Mouse (Mus musculus): Measurements from ENCODE around the gene Il9r. TPM values are rescaled to one million over a fixed set of nuclear protein-coding genes. Genes with fewer than 3 reads are reported as not detected.

Gene Il9r
- polyA plus RNA-seq, 1 experiment from 2014 or later: 0.21 TPM

DNA sequence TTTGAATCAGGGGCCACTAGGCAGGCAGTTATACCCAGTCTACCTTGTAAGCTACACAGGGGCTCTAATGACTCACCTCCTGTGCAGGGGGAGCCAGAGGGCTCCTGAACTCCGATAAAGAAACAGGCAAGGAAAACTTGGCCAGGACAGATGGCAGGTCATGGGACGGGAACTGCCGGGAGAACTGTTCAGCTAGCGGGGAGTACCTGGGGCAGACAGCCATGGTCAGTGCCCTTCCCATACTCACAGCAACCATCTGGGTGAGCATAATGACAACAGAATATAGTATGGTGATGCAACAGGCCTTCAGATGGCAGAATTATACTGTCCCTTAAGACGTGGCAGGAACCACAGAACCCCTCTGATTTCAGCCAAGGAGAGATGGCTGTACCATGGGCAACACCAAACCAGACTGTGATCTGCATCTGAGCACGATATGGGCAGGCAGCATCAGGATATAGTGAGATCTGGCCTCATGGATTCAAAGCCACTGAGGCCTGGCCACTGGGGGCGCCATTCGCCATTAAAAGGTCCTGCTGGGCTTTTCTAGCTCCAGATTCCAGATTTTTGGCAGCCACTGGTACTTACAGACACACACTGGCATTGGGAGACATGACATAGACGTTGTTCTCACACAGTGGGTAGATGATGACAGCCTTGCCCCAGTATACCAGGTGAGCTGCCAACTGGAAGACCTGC is 36.8 kb upstream of the Il9r start:
- no peak overlapping the region for H3K9ac ChIP-seq (replicated peaks)
- H3K27me3 ChIP-seq: no peaks in the 10 kb centered on the region
- H3K36me3 ChIP-seq: peaks cover 82% of the 10 kb centered on the region
- ATAC-seq (ENCODE audit: insufficient number of reproducible peaks, insufficient read depth, low FRiP score, low TSS enrichment, low read depth): no peak
- H3K9me3 ChIP-seq: no peaks in the 10 kb centered on the region
- 59% methylated on average over 9 of the region's 9 CpGs for WGBS
- no peak overlapping the region for H3K4me3 ChIP-seq (replicated peaks)
- H3K27ac ChIP-seq: no peak overlapping the region; the same call in 1 of the 2 replicates
- H3K4me1 ChIP-seq (replicated peaks): no peaks in the 10 kb centered on the region
- no peak overlapping the region for H3K4me2 ChIP-seq

DNA sequence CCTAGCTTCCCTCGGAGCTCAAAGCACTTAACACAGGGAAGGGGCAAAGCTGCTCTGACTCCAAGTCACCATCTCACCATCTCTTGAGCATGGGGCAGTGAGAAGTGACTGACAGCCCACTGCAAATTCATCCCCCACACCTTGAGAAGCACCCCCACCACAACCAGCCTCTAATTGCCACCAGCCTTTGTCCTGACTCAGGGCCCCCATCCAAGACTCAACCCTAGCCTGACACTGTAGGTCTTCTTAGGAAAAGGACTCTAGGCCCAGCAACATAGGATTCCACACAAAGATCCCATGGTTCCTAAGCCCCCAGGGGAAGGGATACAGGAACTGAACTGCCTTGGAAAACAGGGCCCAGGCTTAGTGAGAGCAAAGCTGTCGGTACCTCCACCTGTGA is 36.1 kb upstream of the Il9r start:
- H3K4me3 ChIP-seq (replicated peaks): no peak overlapping the region
- no peaks in the 10 kb centered on the region for H3K27me3 ChIP-seq
- no peaks in the 10 kb centered on the region for H3K4me1 ChIP-seq (replicated peaks)
- WGBS: 79% methylated on average over 2 of the region's 2 CpGs
- H3K4me2 ChIP-seq: no peak overlapping the region
- H3K9me3 ChIP-seq: no peaks in the 10 kb centered on the region
- no peak overlapping the region for H3K27ac ChIP-seq
- peaks cover 82% of the 10 kb centered on the region for H3K36me3 ChIP-seq
- no peak for ATAC-seq (ENCODE audit: insufficient number of reproducible peaks, insufficient read depth, low FRiP score, low TSS enrichment, low read depth)
- H3K9ac ChIP-seq (replicated peaks): no peak overlapping the region

DNA sequence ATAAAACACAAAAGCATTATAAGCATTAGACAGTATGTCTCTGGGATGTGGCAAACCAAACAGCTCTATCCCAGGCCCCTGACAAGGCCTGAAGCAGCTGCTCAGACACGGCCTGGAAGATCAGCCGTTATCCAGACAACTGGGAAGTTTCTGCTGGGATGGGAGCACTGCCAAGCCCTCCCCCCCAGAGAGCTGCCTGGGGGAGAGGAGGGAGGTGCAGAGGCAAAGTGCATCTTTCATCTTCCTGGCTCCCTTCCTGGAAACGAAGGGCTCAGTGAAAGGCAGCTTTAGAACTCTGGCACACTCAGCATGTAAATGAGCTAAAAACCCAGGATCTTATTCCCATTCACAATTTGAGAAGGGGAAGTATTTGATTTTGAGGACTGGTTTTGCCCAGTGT is 35.6 kb upstream of the Il9r start:
- H3K9ac ChIP-seq (replicated peaks): no peak overlapping the region
- H3K27me3 ChIP-seq: no peaks in the 10 kb centered on the region
- no peak for ATAC-seq (ENCODE audit: insufficient number of reproducible peaks, insufficient read depth, low FRiP score, low TSS enrichment, low read depth)
- no peak overlapping the region for H3K4me2 ChIP-seq
- WGBS: 71% methylated on average over 3 of the region's 3 CpGs
- no peak overlapping the region for H3K27ac ChIP-seq
- no peak overlapping the region for H3K4me3 ChIP-seq (replicated peaks)
- peaks cover 82% of the 10 kb centered on the region for H3K36me3 ChIP-seq
- no peaks in the 10 kb centered on the region for H3K4me1 ChIP-seq (replicated peaks)
- no peaks in the 10 kb centered on the region for H3K9me3 ChIP-seq

DNA sequence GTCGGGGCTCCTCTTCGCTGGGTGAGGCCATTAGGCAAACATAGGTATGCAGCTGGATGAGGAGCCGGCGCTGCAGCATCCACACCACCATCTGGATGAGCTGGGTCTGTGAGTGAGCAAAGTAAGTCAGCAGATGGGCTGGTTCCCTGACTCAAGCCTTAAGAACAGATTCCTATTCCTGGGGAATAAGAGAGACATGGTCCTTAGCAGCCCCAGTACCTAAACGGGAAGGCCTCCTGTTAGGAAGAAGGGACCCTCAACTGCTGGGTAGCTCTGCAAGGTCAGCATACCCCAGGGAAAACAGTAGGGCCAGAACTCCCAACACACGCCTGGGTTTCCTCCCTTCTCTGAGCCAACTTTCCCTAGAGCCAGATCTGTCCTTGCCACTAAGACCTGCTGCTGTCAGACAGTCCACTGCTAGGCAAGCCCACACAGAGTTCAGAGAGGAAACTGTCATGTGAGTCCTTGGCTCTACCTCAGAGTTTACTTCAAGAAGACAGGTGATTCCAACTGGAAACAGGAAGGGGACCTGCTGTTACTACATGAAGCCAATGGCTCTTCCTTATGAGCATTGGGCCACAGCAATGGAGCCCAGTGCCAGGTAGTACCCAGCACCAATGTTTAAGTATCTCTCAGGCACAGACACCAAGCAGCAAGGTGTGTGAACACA is 34.9 kb upstream of the Il9r start:
- no peak for ATAC-seq (ENCODE audit: insufficient number of reproducible peaks, insufficient read depth, low FRiP score, low TSS enrichment, low read depth)
- Histone ChIP-seq H3K9me3 (no peaks in the 10 kb centered on the region), H3K36me3 (peaks cover 82% of the 10 kb centered on the region), H3K4me3 (replicated peaks) (no peak overlapping the region), H3K4me2 (no peak overlapping the region), H3K27ac (no peak overlapping the region), H3K4me1 (replicated peaks) (no peaks in the 10 kb centered on the region), H3K9ac (replicated peaks) (no peak overlapping the region), H3K27me3 (no peaks in the 10 kb centered on the region)
- 86% methylated on average over 6 of the region's 6 CpGs for WGBS

DNA sequence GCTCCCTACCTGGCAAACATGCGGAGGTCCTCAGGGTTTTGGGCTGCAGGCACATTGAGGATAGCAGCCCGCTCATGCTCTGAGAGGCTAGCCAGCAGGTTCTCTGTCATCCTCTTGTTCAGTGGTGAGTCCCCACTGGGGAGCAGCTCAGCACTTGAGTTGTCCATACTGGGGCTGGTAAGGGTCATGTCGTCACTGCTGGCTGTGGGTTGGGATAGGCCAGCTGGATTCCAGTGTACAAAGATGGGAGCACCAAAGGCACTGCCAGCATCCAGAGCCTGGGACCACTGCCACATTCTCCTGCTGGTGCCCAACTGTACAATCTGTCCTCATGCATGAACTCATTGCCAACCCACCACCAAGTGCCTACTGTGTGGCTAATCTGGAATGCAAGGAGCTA is 33.8 kb upstream of the Il9r start:
- Histone ChIP-seq H3K4me1 (replicated peaks) (no peaks in the 10 kb centered on the region), H3K9ac (replicated peaks) (no peak overlapping the region), H3K9me3 (no peaks in the 10 kb centered on the region), H3K36me3 (peaks cover 86% of the 10 kb centered on the region), H3K4me3 (replicated peaks) (no peak overlapping the region), H3K4me2 (no peak overlapping the region), H3K27ac (no peak overlapping the region), H3K27me3 (no peaks in the 10 kb centered on the region)
- no peak for ATAC-seq (ENCODE audit: insufficient number of reproducible peaks, insufficient read depth, low FRiP score, low TSS enrichment, low read depth)
- WGBS: 92% methylated on average over 3 of the region's 3 CpGs

DNA sequence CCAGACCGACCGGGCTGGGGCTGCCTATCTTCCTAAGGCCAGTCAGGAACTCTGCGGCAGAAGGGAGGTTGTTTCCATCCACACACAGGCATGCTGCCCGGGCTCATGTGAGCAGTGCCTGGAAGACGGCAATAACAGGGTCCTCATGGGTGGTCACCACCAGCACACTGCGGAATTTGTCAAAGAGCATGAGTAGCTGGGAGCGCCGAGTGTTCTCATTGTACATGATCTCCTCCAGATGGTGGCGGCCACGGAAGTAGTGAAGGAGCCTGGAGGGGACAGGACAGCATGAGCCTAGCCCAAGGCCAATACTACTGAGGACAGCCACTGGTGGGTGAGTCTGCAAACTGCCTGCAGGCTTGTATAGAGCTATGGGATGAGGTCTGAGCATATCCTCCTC is 32.8 kb upstream of the Il9r start:
- ATAC-seq (ENCODE audit: insufficient number of reproducible peaks, insufficient read depth, low FRiP score, low TSS enrichment, low read depth): no peak
- 61% methylated on average over 10 of the region's 10 CpGs for WGBS
- H3K27ac ChIP-seq: no peak overlapping the region
- no peak overlapping the region for H3K4me2 ChIP-seq
- no peak overlapping the region for H3K9ac ChIP-seq (replicated peaks)
- peaks cover 91% of the 10 kb centered on the region for H3K36me3 ChIP-seq
- H3K9me3 ChIP-seq: no peaks in the 10 kb centered on the region
- H3K27me3 ChIP-seq: no peaks in the 10 kb centered on the region
- no peaks in the 10 kb centered on the region for H3K4me1 ChIP-seq (replicated peaks)
- no peak overlapping the region for H3K4me3 ChIP-seq (replicated peaks)

DNA sequence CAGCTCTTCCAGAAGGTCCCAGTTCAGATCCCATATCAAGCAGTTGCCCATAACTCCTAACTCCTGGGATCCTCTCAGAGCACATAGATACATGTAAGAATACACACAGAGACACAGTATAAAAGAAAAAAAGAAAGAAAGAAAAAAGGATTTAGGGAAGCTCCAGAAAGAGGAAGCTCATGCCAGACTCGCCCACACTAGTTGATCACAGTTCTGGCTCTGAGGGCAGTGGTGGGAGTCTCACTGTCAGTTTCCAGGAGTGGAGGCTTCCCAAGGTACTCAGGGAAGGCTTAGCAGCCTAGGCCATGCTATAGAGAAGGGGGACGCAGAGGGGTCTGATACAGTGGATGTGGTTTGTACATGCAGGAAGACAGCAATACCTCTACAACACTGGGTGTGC is 31.0 kb upstream of the Il9r start:
- H3K4me2 ChIP-seq: no peak overlapping the region
- H3K9me3 ChIP-seq: no peaks in the 10 kb centered on the region
- H3K4me1 ChIP-seq (replicated peaks): peaks cover 11% of the 10 kb centered on the region
- H3K36me3 ChIP-seq: peaks cover 80% of the 10 kb centered on the region
- ATAC-seq (ENCODE audit: insufficient number of reproducible peaks, insufficient read depth, low FRiP score, low TSS enrichment, low read depth): no peak
- H3K9ac ChIP-seq (replicated peaks): no peak overlapping the region
- no peak overlapping the region for H3K27ac ChIP-seq
- no peaks in the 10 kb centered on the region for H3K27me3 ChIP-seq
- 80% methylated on average over 2 of the region's 2 CpGs for whole genome bisulfite sequencing
- no peak overlapping the region for H3K4me3 ChIP-seq (replicated peaks)

DNA sequence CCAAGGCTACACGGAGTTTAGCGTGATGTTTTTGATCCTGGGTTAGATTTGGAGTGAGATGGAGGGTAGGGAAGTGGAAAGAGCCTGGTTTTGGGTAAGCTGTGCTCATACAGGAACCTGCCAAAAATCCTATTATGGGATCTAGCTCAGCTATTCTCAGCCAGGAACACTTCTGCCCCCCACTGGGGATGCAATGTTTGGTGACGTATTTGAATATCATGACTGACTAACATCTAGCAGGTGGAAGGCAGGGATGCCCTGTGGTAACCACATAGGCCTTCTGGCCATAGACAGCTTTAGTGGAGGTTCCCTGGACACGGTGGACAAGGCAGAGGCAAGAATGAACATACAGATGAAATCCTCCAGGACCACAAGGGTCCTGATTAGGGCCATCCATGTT is 30.1 kb upstream of the Il9r start:
- no peak overlapping the region for H3K4me3 ChIP-seq (replicated peaks)
- no peaks in the 10 kb centered on the region for H3K9me3 ChIP-seq
- H3K4me2 ChIP-seq: no peak overlapping the region
- whole genome bisulfite sequencing: 84% methylated on average over 4 of the region's 4 CpGs
- H3K27me3 ChIP-seq: no peaks in the 10 kb centered on the region
- H3K36me3 ChIP-seq: peaks cover 73% of the 10 kb centered on the region
- no peak overlapping the region for H3K27ac ChIP-seq
- ATAC-seq (ENCODE audit: insufficient number of reproducible peaks, insufficient read depth, low FRiP score, low TSS enrichment, low read depth): no peak
- peaks cover 20% of the 10 kb centered on the region for H3K4me1 ChIP-seq (replicated peaks)
- H3K9ac ChIP-seq (replicated peaks): no peak overlapping the region

DNA sequence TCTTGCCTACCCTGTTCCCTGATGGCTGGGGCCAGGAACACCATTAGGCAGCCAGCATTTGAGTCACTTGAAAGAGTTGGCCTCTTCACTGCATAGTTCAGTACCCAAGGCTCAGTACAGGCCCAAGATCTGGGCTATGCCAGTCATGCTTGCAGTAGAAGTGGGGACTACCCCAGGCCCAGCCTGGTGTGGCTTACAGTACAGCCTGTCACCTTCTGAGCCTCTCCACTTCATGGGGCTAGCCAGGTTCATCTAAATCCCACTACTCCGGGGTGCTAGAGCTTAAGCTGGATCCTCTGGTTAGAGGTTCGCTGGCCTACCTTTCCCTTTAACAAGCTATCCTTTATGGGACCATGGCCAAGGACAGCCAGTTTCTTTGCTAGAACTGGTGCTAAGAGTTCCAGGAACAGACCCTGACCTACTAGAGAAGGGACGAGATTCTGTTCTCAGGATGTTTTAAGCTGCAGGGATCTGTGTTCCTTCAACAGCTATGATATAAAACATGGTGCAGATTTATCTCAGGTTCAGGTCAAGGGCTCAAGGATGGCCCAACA is 28.3 kb upstream of the Il9r start:
- Histone ChIP-seq H3K4me3 (replicated peaks) (no peak overlapping the region), H3K27me3 (peaks cover 4% of the 10 kb centered on the region; the same call in 1 of the 2 replicates), H3K9me3 (no peaks in the 10 kb centered on the region), H3K4me1 (replicated peaks) (peaks cover 30% of the 10 kb centered on the region), H3K27ac (no peak overlapping the region), H3K36me3 (peaks cover 54% of the 10 kb centered on the region), H3K4me2 (no peak overlapping the region), H3K9ac (replicated peaks) (0 out of 2 replicates have a peak overlapping the region, but pooled peaks have one; percentile 3)
- ATAC-seq (ENCODE audit: insufficient number of reproducible peaks, insufficient read depth, low FRiP score, low TSS enrichment, low read depth): no peak
- 92% methylated on average over 3 of the region's 3 CpGs for WGBS

DNA sequence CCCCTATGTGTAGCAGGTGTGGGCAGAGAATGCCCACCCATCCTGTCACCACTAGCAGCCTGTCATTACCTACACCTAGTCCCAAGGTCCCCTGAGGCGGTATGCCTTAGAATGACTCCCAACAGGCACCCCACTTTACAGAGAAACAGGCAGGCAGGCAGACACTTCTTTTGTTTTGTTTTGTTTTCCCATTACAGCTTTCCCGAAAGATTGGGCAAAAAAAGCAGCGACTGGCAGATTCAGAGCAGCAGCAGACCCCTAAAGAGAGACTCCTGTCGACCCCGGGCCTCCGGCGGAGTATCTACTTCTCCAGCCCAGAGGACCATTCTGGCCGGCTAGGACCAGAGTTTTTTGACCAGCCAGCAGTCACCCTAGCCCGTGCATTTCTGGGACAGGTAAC is 27.5 kb upstream of the Il9r start:
- H3K4me1 ChIP-seq (replicated peaks): peaks cover 36% of the 10 kb centered on the region
- 0 out of 2 replicates have a peak overlapping the region, but pooled peaks have one; percentile 80 for H3K9ac ChIP-seq (replicated peaks)
- H3K27ac ChIP-seq: no peak overlapping the region
- no peak overlapping the region for H3K4me3 ChIP-seq (replicated peaks)
- peak overlapping the region; percentile 74; the same call in 1 of the 2 replicates for H3K4me2 ChIP-seq
- H3K27me3 ChIP-seq: peaks cover 9% of the 10 kb centered on the region
- 89% methylated on average over 9 of the region's 9 CpGs for WGBS
- ATAC-seq (ENCODE audit: insufficient number of reproducible peaks, insufficient read depth, low FRiP score, low TSS enrichment, low read depth): no peak
- H3K9me3 ChIP-seq: no peaks in the 10 kb centered on the region
- peaks cover 46% of the 10 kb centered on the region for H3K36me3 ChIP-seq

DNA sequence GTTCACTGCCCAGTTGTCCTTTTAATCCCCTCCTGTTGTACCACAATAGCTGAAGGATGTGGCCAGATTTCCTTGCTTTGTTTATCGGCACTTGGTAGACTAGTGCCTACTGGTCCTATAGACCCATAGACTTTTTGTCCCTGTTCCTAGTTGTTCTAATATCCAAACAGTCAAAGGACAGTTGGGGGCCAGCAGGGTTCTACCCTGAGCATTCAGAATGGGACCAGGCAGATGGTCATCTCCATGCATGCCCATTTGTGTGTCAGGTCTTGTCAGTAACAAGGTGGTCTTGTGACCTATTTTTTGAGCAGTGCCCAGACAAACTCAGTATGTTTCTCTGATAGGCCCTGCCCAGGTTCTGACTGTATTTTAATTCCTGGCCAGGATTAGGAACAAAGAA is 27.0 kb upstream of the Il9r start:
- WGBS: 53% methylated on average over 1 of the region's 1 CpGs
- no peak for ATAC-seq (ENCODE audit: insufficient number of reproducible peaks, insufficient read depth, low FRiP score, low TSS enrichment, low read depth)
- no peaks in the 10 kb centered on the region for H3K9me3 ChIP-seq
- H3K4me1 ChIP-seq (replicated peaks): peaks cover 41% of the 10 kb centered on the region
- peak overlapping the region; percentile 90; the same call in 1 of the 2 replicates for H3K27ac ChIP-seq
- H3K9ac ChIP-seq (replicated peaks): peak overlapping the region; percentile 80
- H3K4me2 ChIP-seq: peak overlapping the region; percentile 74
- H3K4me3 ChIP-seq (replicated peaks): peak overlapping the region; percentile 65
- H3K36me3 ChIP-seq: peaks cover 41% of the 10 kb centered on the region
- H3K27me3 ChIP-seq: peaks cover 9% of the 10 kb centered on the region
